Comparison of ENCODE assay signal across 10 mouse cellular contexts in the genomic region with DNA sequence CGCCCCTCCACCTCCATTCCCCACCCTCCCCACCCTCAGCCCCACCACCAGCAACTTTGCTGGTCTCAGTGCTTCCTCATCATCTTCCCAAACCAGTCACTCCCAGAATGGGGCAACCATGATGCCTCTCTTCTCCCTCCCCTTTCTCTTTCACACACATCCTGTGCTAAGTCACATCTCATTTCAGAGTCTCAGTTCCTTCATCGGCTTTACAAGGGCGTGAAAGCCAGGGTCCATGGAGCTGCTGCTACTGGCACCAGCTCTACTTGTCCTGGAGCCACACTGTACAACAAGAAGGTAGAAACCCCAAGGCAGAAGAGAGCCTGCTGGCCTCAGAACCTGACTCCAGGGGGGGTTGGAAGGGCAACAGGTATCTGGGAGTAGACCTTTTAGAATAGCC. TPM values are rescaled to one million over a fixed set of nuclear protein-coding genes. Genes with fewer than 3 reads are reported as not detected.
DNase-seq lines count a peak whose midpoint lies in the region; ATAC-seq and TF ChIP-seq lines count a peak whose summit lies in the region.
"Had no signal": no experiment of that assay in that cellular context is flagged by ENCODE, and none has a peak within 500 bp of the region (broad histone marks: within the 10 kb centered on the region; RNA-seq: fewer than 3 reads in every experiment).

No protein-coding gene starts in this region.

- 43% methylated on average over 3 of the region's 3 CpGs for WGBS in lung, embryonic 16.5 days
- WGBS in stomach, postnatal 0 days: 60% methylated on average over 3 of the region's 3 CpGs
- 76% methylated on average over 3 of the region's 3 CpGs for WGBS in forebrain, embryonic 12.5 days

- ATAC-seq in lung, embryonic 16.5 days (ENCODE audit: low read depth): no peak
- no peak for ATAC-seq in stomach, postnatal 0 days (ENCODE audit: low FRiP score, low TSS enrichment)
- ATAC-seq in forebrain, embryonic 12.5 days (ENCODE audit: low FRiP score): no peak

- H3K36me3 ChIP-seq in lung, embryonic 16.5 days (ENCODE audit: control insufficient read depth, insufficient read depth, low read length): no peaks in the 10 kb centered on the region
- no peaks in the 10 kb centered on the region for H3K36me3 ChIP-seq in stomach, postnatal 0 days (ENCODE audit: control insufficient read depth, insufficient read depth, low read length)
- no peaks in the 10 kb centered on the region for H3K36me3 ChIP-seq in forebrain, embryonic 12.5 days (replicated peaks)
- H3K36me3 ChIP-seq: midbrain, embryonic 12.5 days had no signal

- no peak for TF ChIP-seq EP300 in stomach, postnatal 0 days (optimal IDR thresholded peaks at IDR 0.05)

- H3K9ac ChIP-seq in lung, embryonic 16.5 days (ENCODE audit: low read length): peak overlapping the region; percentile 14; the same call in 1 of the 2 replicates
- peak overlapping the region; percentile 51 for H3K9ac ChIP-seq in stomach, postnatal 0 days (ENCODE audit: low read length)
- H3K9ac ChIP-seq in forebrain, embryonic 12.5 days: no peak overlapping the region
- H3K9ac ChIP-seq: midbrain, embryonic 12.5 days had no signal

- H3K27me3 ChIP-seq in lung, embryonic 16.5 days (ENCODE audit: control insufficient read depth, insufficient read depth, low read depth, low read length): no peaks in the 10 kb centered on the region
- no peaks in the 10 kb centered on the region for H3K27me3 ChIP-seq in stomach, postnatal 0 days (ENCODE audit: control insufficient read depth, insufficient read depth, low read length)
- peaks cover 31% of the 10 kb centered on the region for H3K27me3 ChIP-seq in forebrain, embryonic 12.5 days

- H3K4me3 ChIP-seq in lung, embryonic 16.5 days (ENCODE audit: low read length): peak overlapping the region; percentile 53
- H3K4me3 ChIP-seq in stomach, postnatal 0 days (ENCODE audit: low read depth, low read length): peak overlapping the region; percentile 63
- no peak overlapping the region for H3K4me3 ChIP-seq in forebrain, embryonic 12.5 days (replicated peaks)
- H3K4me3 ChIP-seq in layer of hippocampus, adult 2 months: no peak overlapping the region
- H3K4me3 ChIP-seq: midbrain, embryonic 12.5 days had no signal

- H3K27ac ChIP-seq in lung, embryonic 16.5 days (ENCODE audit: low read length): no peak overlapping the region
- no peak overlapping the region for H3K27ac ChIP-seq in stomach, postnatal 0 days (replicated peaks)
- no peak overlapping the region for H3K27ac ChIP-seq in forebrain, embryonic 12.5 days
- no peak overlapping the region for H3K27ac ChIP-seq in layer of hippocampus, adult 2 months
- H3K27ac ChIP-seq: midbrain, embryonic 12.5 days had no signal

- no peak for TF ChIP-seq CTCF in stomach, postnatal 0 days (IDR thresholded peaks at IDR 0.05; ENCODE audit: low read depth)
- TF ChIP-seq CTCF in layer of hippocampus, adult 2 months (conservative IDR thresholded peaks at IDR 0.05): no peak

- peak overlapping the region; percentile 60 for H3K4me2 ChIP-seq in lung, embryonic 16.5 days (ENCODE audit: low read depth, low read length)
- H3K4me2 ChIP-seq in stomach, postnatal 0 days (replicated peaks; ENCODE audit: low read depth): peak overlapping the region; percentile 80
- H3K4me2 ChIP-seq in forebrain, embryonic 12.5 days: no peak overlapping the region
- H3K4me2 ChIP-seq: midbrain, embryonic 12.5 days had no signal

- H3K9me3 ChIP-seq in lung, embryonic 16.5 days (ENCODE audit: control insufficient read depth, low read length): no peaks in the 10 kb centered on the region
- no peaks in the 10 kb centered on the region for H3K9me3 ChIP-seq in stomach, postnatal 0 days (ENCODE audit: control insufficient read depth, low read length)
- no peaks in the 10 kb centered on the region for H3K9me3 ChIP-seq in forebrain, embryonic 12.5 days
- H3K9me3 ChIP-seq: midbrain, embryonic 12.5 days had no signal

- H3K4me1 ChIP-seq in lung, embryonic 16.5 days (replicated peaks; ENCODE audit: control insufficient read depth, insufficient read depth, low read length): peaks cover 19% of the 10 kb centered on the region
- H3K4me1 ChIP-seq in stomach, postnatal 0 days (replicated peaks; ENCODE audit: control insufficient read depth, insufficient read depth): 0 out of 2 replicates have a peak, but pooled peaks cover 2% of the 10 kb centered on the region
- peaks cover 12% of the 10 kb centered on the region for H3K4me1 ChIP-seq in forebrain, embryonic 12.5 days

- peak; percentile 29 to 36 for DNase-seq in spleen, postnatal 10 days (ENCODE audit: low spot score in 2 of 2)
- no peak for DNase-seq in spleen, postnatal 14 days (ENCODE audit: low spot score in 2 of 2)
- DNase-seq in induced T-regulatory cell, adult 2 months (ENCODE audit: low read depth): peak; percentile 63
- DNase-seq in stomach, postnatal 0 days (ENCODE audit: low spot score): no peak
- no peak for DNase-seq in kidney, adult 9 months
- no peak for DNase-seq in layer of hippocampus, adult 2 months (ENCODE audit: low spot score in 2 of 2)
- DNase-seq: right cerebral cortex, postnatal 4 days had no signal

RNA-seq across cellular contexts. Expression of gene Cd44, which starts 2.2 kb away (rescaled TPM):
- polyA plus RNA-seq in lung, embryonic 16.5 days (2015; fragmentation: Nextera tagmentation; extraction: Ambion mirVana): 34.8 and 35.7 TPM in 2 replicates
- 27.5 and 27.7 TPM in 2 replicates for polyA plus RNA-seq in stomach, postnatal 0 days (2015; fragmentation: Nextera tagmentation; extraction: Ambion mirVana)
- 1.9 and 2.3 TPM in 2 replicates for polyA plus RNA-seq in forebrain, embryonic 12.5 days (2016; fragmentation: Nextera tagmentation; extraction: Ambion mirVana)
- 1 to 10 TPM; 3.1 to 3.2 TPM for total RNA-seq in layer of hippocampus, adult 2 months (2021)

Comparison
In these comparisons a context has a peak if more than half of its experiments do, and no peak if none do; other contexts are left out.
1. DNase-seq: peak in spleen, postnatal 10 days (2 of 2) and induced T-regulatory cell, adult 2 months (single experiment); none in spleen, postnatal 14 days (0 of 2), stomach, postnatal 0 days (single experiment), kidney, adult 9 months (single experiment) and layer of hippocampus, adult 2 months (0 of 2).
2. H3K4me3 ChIP-seq: peak in lung, embryonic 16.5 days (single experiment) and stomach, postnatal 0 days (single experiment); none in forebrain, embryonic 12.5 days (single experiment) and layer of hippocampus, adult 2 months (single experiment).